Mouse (Mus musculus) 3134 (cell line): ENCODE results near the gene Sytl2.

Source experiments
- DNase-seq: peaks from one replicate; pipeline ENCODE4 v3.0.0-alpha.2; 2011; ENCODE audit warnings: low spot score; ENCODE audit not compliant: insufficient read length; ENCODE audit errors: extremely low read depth

Sytl2 gene

DNA sequence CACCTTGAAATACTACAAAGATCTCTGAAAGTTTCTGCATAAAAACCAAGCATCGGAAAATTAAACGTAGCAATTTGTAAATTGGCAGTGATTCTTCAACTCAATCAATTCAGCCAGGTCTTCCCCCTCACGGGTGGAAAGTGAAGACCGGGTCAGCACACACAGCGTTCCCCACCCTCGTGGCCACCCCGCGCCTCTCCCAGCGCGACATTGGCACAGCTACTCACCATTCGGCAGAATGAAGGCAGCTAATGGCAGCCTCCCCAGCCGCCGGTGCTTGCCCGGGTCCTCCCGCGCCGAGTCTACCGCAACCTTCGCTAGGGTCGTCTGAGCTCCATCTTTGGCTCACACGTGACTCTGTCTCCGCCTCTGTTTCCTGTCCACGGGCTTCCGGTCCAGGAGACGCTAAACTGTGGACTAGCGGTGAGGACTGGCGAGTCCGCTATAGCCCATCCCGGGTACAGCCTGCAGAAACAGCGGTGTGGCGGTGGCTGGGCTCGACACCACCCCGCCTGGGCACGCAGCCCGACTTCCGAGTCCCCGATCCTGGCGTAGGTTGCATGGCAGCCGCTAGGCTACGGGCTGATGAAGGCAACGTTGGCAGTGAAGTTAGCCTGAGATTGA is 154.9 kb downstream of the Sytl2 start, which contains the start of gene Tmem126a:
Gene Tmem126a, minus strand, starts transcription at position 385 of the 624 bp plus-strand sequence.
- DNase-seq = peak; percentile 92

- DNase-seq = no peak
Measured at GRCm38 (mm10) chr7:90457517-90457916, 155.5 kb downstream of the Sytl2 start.
